Mouse (Mus musculus) lung, postnatal 0 days (tissue): ENCODE measurements at regions not wholly inside any gene's neighbourhood (a gene's known extent, or its start where the extent isn't known, plus 50 kb on each side); places are given as distances from the start of the nearest gene placed in this dataset.

Experiments
- ATAC-seq: fragments of 200-750 bp; cut with Nextera tagmentation; 2 replicates; pipeline ENCODE4 v1.8.0; 2017; ENCODE audit warnings: moderate library complexity
- DNase-seq: peaks from one replicate; pipeline ENCODE4 v3.0.0-alpha.2; 2016; ENCODE audit warnings: low spot score
- H3K27ac ChIP-seq: fragments of 300-500 bp; sonication (generic); 2 replicates; pipeline ENCODE4 v1.5.1; 2014; ENCODE audit warnings: antibody characterized with exemption, mild to moderate bottlenecking, low read length, mixed read lengths
- H3K27me3 ChIP-seq: fragments of 300-500 bp; sonication (generic); replicated peaks from 2 replicates; pipeline ENCODE4 v1.6.1; 2014; ENCODE audit warnings: low read length, mixed read lengths; ENCODE audit not compliant: insufficient read depth
- H3K36me3 ChIP-seq: fragments of 300-500 bp; sonication (generic); 2 replicates; pipeline ENCODE4 v1.6.1; 2014; ENCODE audit warnings: low read length, mixed read lengths; ENCODE audit not compliant: insufficient read depth
- H3K4me1 ChIP-seq: fragments of 300-500 bp; sonication (generic); 2 replicates; pipeline ENCODE4 v1.6.1; 2014; ENCODE audit warnings: antibody characterized with exemption, low read depth, low read length, mixed read lengths; ENCODE audit not compliant: insufficient read depth
- H3K4me2 ChIP-seq: fragments of 300-500 bp; sonication (generic); replicated peaks from 2 replicates; pipeline ENCODE4 v1.6.1; 2014; ENCODE audit warnings: low read depth, mild to moderate bottlenecking, low read length, moderate library complexity, mixed read lengths
- H3K4me3 ChIP-seq: fragments of 300-500 bp; sonication (generic); 2 replicates; pipeline ENCODE4 v1.5.1; 2014; ENCODE audit warnings: low read depth, low read length
- H3K9ac ChIP-seq: fragments of 300-500 bp; sonication (generic); replicated peaks from 2 replicates; pipeline ENCODE4 v1.6.1; 2014; ENCODE audit warnings: low read depth, mild to moderate bottlenecking
- H3K9me3 ChIP-seq: fragments of 300-500 bp; sonication (generic); 2 replicates; pipeline ENCODE4 v1.6.1; 2016; ENCODE audit warnings: low read length, mixed read lengths
- CTCF ChIP-seq: IDR thresholded peaks from 2 replicates; pipeline ENCODE4 v1.5.1; 2016; ENCODE audit warnings: antibody characterized with exemption, mild to moderate bottlenecking
- EP300 ChIP-seq: IDR thresholded peaks from 2 replicates; pipeline ENCODE4 v1.6.1; 2016; ENCODE audit warnings: antibody characterized with exemption, mild to moderate bottlenecking, control low read depth
- WGBS: fragments of 180-500 bp; shearing (Covaris S2); extraction: QIAGEN DNeasy Blood & Tissue Kit; methylation state at CpG from one replicate; pipeline ENCODE4 v1.1.7; 2014; 5-methylcytosine and 5-hydroxymethylcytosine counted together

GRCm38 (mm10) chr1:119189461-119190066 lies 136.1 kb upstream of the Gli2 start:
- DNase-seq (no peak), ATAC-seq (no peak; the same call in 1 of the 2 replicates)
- no peaks in the 10 kb centered on the region for H3K4me1 ChIP-seq
- H3K36me3 ChIP-seq: no peaks in the 10 kb centered on the region
- H3K27ac ChIP-seq: no peak overlapping the region
- H3K9me3 ChIP-seq: no peaks in the 10 kb centered on the region
- WGBS: 5% methylated on average over 23 of the region's 23 CpGs
- no peak overlapping the region; the same call in 1 of the 2 replicates for H3K4me2 ChIP-seq
- H3K4me3 ChIP-seq: no peak overlapping the region; the same call in 1 of the 2 replicates
- H3K27me3 ChIP-seq: no peaks in the 10 kb centered on the region
- no peak for TF ChIP-seq EP300
- no peak for TF ChIP-seq CTCF
- H3K9ac ChIP-seq: no peak overlapping the region

- Histone ChIP-seq H3K9me3 (no peaks in the 10 kb centered on the region), H3K27ac (no peak overlapping the region), H3K9ac (no peak overlapping the region), H3K27me3 (no peaks in the 10 kb centered on the region), H3K36me3 (no peaks in the 10 kb centered on the region), H3K4me1 (no peaks in the 10 kb centered on the region), H3K4me2 (no peak overlapping the region), H3K4me3 (no peak overlapping the region)
- ATAC-seq (no peak), DNase-seq (no peak)
- 80% methylated on average over 2 of the region's 2 CpGs for WGBS
- TF ChIP-seq EP300 (no peak), CTCF (no peak)
These were observed 133.9 kb upstream of the Gli2 start for GRCm38 (mm10) chr1:119187301-119187700.

GRCm38 (mm10) chr1:119186856-119187255 lies 133.4 kb upstream of the Gli2 start:
- no peaks in the 10 kb centered on the region for H3K9me3 ChIP-seq
- no peak overlapping the region for H3K27ac ChIP-seq
- TF ChIP-seq EP300 (no peak), CTCF (no peak)
- no peak overlapping the region for H3K4me3 ChIP-seq
- H3K4me2 ChIP-seq: no peak overlapping the region
- no peak overlapping the region for H3K9ac ChIP-seq
- H3K36me3 ChIP-seq: no peaks in the 10 kb centered on the region
- DNase-seq (no peak), ATAC-seq (no peak)
- no peaks in the 10 kb centered on the region for H3K27me3 ChIP-seq
- WGBS: 77% methylated on average over 4 of the region's 4 CpGs
- no peaks in the 10 kb centered on the region for H3K4me1 ChIP-seq

- H3K9ac ChIP-seq: no peak overlapping the region
- H3K4me3 ChIP-seq: no peak overlapping the region
- no peak overlapping the region for H3K27ac ChIP-seq
- H3K36me3 ChIP-seq: no peaks in the 10 kb centered on the region
- no peaks in the 10 kb centered on the region; the same call in 1 of the 2 replicates for H3K27me3 ChIP-seq
- 55% methylated on average over 17 of the region's 17 CpGs for WGBS
- DNase-seq (no peak), ATAC-seq (no peak)
- no peak overlapping the region for H3K4me2 ChIP-seq
- no peak for TF ChIP-seq EP300
- no peak for TF ChIP-seq CTCF
- H3K4me1 ChIP-seq: no peaks in the 10 kb centered on the region
- no peaks in the 10 kb centered on the region for H3K9me3 ChIP-seq
These were observed 130.3 kb upstream of the Gli2 start for GRCm38 (mm10) chr1:119183558-119184270.

GRCm38 (mm10) chr1:119173030-119173756 lies 119.8 kb upstream of the Gli2 start:
- Histone ChIP-seq H3K9ac (no peak overlapping the region), H3K9me3 (no peaks in the 10 kb centered on the region), H3K36me3 (no peaks in the 10 kb centered on the region), H3K4me1 (no peaks in the 10 kb centered on the region), H3K27ac (no peak overlapping the region), H3K27me3 (no peaks in the 10 kb centered on the region), H3K4me3 (no peak overlapping the region), H3K4me2 (no peak overlapping the region)
- DNase-seq (no peak), ATAC-seq (no peak)
- no peak for TF ChIP-seq EP300
- no peak for TF ChIP-seq CTCF
- WGBS: 82% methylated on average over 5 of the region's 5 CpGs

GRCm38 (mm10) chr1:119167443-119167842 lies 114.0 kb upstream of the Gli2 start:
- 71% methylated on average over 5 of the region's 5 CpGs for WGBS

More at GRCm38 (mm10) chr1:119167443-119167842, 114.0 kb upstream of the Gli2 start:
- H3K4me3 ChIP-seq: no peak overlapping the region
- no peak for TF ChIP-seq EP300
- TF ChIP-seq CTCF: no peak
- H3K36me3 ChIP-seq: no peaks in the 10 kb centered on the region
- no peak overlapping the region for H3K9ac ChIP-seq
- DNase-seq (no peak), ATAC-seq (no peak)
- no peaks in the 10 kb centered on the region for H3K4me1 ChIP-seq
- H3K9me3 ChIP-seq: no peaks in the 10 kb centered on the region
- H3K27me3 ChIP-seq: no peaks in the 10 kb centered on the region
- H3K27ac ChIP-seq: no peak overlapping the region
- H3K4me2 ChIP-seq: no peak overlapping the region
